Mouse (Mus musculus): ENCODE data around the gene Slc22a3.

GRCm38 (mm10) chr17:12453691-12454090, 53.8 kb downstream of the Slc22a3 start:
- TF ChIP-seq CTCF (IDR thresholded peaks at IDR 0.05; ENCODE audit: low read depth) (no peak), EP300 (IDR thresholded peaks at IDR 0.05; ENCODE audit: low read depth) (no peak)

Data from heart, postnatal 0 days (tissue).